Mouse (Mus musculus): ENCODE data around the gene Notch2. TPM values are rescaled to one million over a fixed set of nuclear protein-coding genes. Genes with fewer than 3 reads are reported as not detected.

The Notch2 gene
- polyA plus RNA-seq, 1 experiment = 16.3 TPM

- TF ChIP-seq POLR2A (IDR thresholded peaks at IDR 0.05; ENCODE audit: low read depth, low read length) (no peak), CTCF (conservative IDR thresholded peaks at IDR 0.05; ENCODE audit: insufficient read depth, insufficient read length, low read depth, low read length) (no peak)
- Histone ChIP-seq H3K4me1 (ENCODE audit: control insufficient read depth, insufficient read depth, low read length) (no peaks in the 10 kb centered on the region), H3K4me3 (ENCODE audit: insufficient read depth, low read depth, low read length) (no peak overlapping the region), H3K36me3 (ENCODE audit: control insufficient read depth, insufficient read depth, low read length) (no peaks in the 10 kb centered on the region), H3K27me3 (replicated peaks; ENCODE audit: control insufficient read depth, insufficient read depth, low read length) (no peaks in the 10 kb centered on the region), H3K27ac (ENCODE audit: insufficient read depth, low read depth, low read length) (no peak overlapping the region)
- no peak for DNase-seq
- WGBS = 85% methylated on average over 3 of the region's 3 CpGs
Observed at GRCm38 (mm10) chr3:97993920-97994545, 19.3 kb upstream of the Notch2 start.

GRCm38 (mm10) chr3:97994818-97995217, 18.5 kb upstream of the Notch2 start:
- Histone ChIP-seq H3K27ac (ENCODE audit: insufficient read depth, low read depth, low read length) (no peak overlapping the region), H3K4me3 (ENCODE audit: insufficient read depth, low read depth, low read length) (no peak overlapping the region), H3K27me3 (replicated peaks; ENCODE audit: control insufficient read depth, insufficient read depth, low read length) (no peaks in the 10 kb centered on the region), H3K4me1 (ENCODE audit: control insufficient read depth, insufficient read depth, low read length) (no peaks in the 10 kb centered on the region), H3K36me3 (ENCODE audit: control insufficient read depth, insufficient read depth, low read length) (no peaks in the 10 kb centered on the region)
- no peak for DNase-seq
- TF ChIP-seq POLR2A (IDR thresholded peaks at IDR 0.05; ENCODE audit: low read depth, low read length) (no peak), CTCF (conservative IDR thresholded peaks at IDR 0.05; ENCODE audit: insufficient read depth, insufficient read length, low read depth, low read length) (no peak)
- WGBS = 90% methylated on average over 5 of the region's 5 CpGs

DNA sequence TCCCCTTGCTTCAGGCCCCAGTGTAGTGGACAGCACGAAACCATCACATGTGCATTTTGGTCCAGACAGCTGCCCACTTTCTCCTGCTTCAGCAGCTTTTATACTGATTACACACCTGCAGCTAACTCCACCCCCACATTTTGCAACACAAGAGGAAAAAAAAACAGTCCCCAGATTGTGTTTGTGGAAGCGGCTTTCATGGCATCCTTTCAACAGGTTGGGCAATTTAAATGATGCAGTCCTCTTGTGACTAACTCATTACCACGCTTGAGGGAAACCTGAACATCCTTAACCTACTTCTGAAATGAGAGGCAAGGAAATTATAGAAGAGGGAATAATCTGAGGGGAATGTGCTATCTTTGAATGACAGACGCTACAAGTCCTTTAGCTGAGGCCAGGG, 15.0 kb upstream of the Notch2 start:
- H3K27ac ChIP-seq (ENCODE audit: insufficient read depth, low read depth, low read length) = no peak overlapping the region
- no peaks in the 10 kb centered on the region for H3K36me3 ChIP-seq (ENCODE audit: control insufficient read depth, insufficient read depth, low read length)
- no peak for DNase-seq
- H3K27me3 ChIP-seq (replicated peaks; ENCODE audit: control insufficient read depth, insufficient read depth, low read length) = no peaks in the 10 kb centered on the region
- no peak for TF ChIP-seq CTCF (conservative IDR thresholded peaks at IDR 0.05; ENCODE audit: insufficient read depth, insufficient read length, low read depth, low read length)
- TF ChIP-seq POLR2A (IDR thresholded peaks at IDR 0.05; ENCODE audit: low read depth, low read length) = no peak
- WGBS = 67% methylated on average over 4 of the region's 4 CpGs
- no peak overlapping the region for H3K4me3 ChIP-seq (ENCODE audit: insufficient read depth, low read depth, low read length)
- no peaks in the 10 kb centered on the region for H3K4me1 ChIP-seq (ENCODE audit: control insufficient read depth, insufficient read depth, low read length)

DNA sequence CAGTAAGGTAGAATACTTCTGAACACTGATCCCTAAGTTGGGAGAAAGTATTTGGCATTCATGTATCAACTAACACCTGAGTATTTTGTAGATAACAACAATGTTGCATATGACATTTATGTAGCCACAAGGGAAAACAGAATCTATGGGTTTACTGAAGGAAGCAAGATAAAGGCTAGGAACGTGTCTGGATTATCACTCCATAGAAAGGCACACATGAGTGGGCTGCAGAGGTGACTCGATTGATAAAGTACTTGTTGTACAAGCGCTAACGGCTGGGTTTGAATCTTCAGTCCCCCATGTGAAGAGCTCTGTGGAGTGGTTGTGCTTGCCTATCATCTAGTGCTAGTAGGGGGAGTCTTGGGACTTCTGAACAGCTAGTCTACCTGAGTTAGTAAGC, 9.8 kb upstream of the Notch2 start:
- Histone ChIP-seq H3K4me1 (ENCODE audit: control insufficient read depth, insufficient read depth, low read length) (no peaks in the 10 kb centered on the region), H3K27ac (ENCODE audit: insufficient read depth, low read depth, low read length) (no peak overlapping the region), H3K27me3 (replicated peaks; ENCODE audit: control insufficient read depth, insufficient read depth, low read length) (no peaks in the 10 kb centered on the region), H3K4me3 (ENCODE audit: insufficient read depth, low read depth, low read length) (no peak overlapping the region), H3K36me3 (ENCODE audit: control insufficient read depth, insufficient read depth, low read length) (no peaks in the 10 kb centered on the region)
- TF ChIP-seq CTCF (conservative IDR thresholded peaks at IDR 0.05; ENCODE audit: insufficient read depth, insufficient read length, low read depth, low read length) (no peak), POLR2A (IDR thresholded peaks at IDR 0.05; ENCODE audit: low read depth, low read length) (no peak)
- DNase-seq = no peak
- WGBS = 86% methylated on average over 4 of the region's 4 CpGs

DNA sequence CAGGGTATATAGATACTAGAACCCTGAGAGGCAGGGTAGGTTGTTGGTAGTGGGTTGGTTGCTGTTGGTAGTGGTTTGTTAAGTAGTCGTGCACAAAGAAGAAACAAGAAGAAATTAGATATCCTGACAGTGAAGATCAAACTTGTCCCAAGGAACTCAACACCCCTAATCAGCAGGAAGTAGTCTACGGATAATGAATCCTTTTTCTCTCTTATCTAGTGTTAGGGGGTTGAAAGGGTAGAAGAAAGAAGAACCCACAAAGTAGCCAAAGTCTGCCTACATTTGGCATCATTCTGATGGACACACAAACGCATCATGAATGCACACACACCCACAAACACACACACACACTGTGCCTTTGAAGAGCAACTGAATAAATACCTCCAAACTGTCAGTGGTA, 9.1 kb upstream of the Notch2 start:
- no peaks in the 10 kb centered on the region for H3K27me3 ChIP-seq (replicated peaks; ENCODE audit: control insufficient read depth, insufficient read depth, low read length)
- TF ChIP-seq POLR2A (IDR thresholded peaks at IDR 0.05; ENCODE audit: low read depth, low read length) (no peak), CTCF (conservative IDR thresholded peaks at IDR 0.05; ENCODE audit: insufficient read depth, insufficient read length, low read depth, low read length) (no peak)
- H3K27ac ChIP-seq (ENCODE audit: insufficient read depth, low read depth, low read length) = no peak overlapping the region
- H3K36me3 ChIP-seq (ENCODE audit: control insufficient read depth, insufficient read depth, low read length) = no peaks in the 10 kb centered on the region
- H3K4me3 ChIP-seq (ENCODE audit: insufficient read depth, low read depth, low read length) = no peak overlapping the region
- no peaks in the 10 kb centered on the region for H3K4me1 ChIP-seq (ENCODE audit: control insufficient read depth, insufficient read depth, low read length)
- DNase-seq = no peak
- 66% methylated on average over 3 of the region's 3 CpGs for WGBS

DNA sequence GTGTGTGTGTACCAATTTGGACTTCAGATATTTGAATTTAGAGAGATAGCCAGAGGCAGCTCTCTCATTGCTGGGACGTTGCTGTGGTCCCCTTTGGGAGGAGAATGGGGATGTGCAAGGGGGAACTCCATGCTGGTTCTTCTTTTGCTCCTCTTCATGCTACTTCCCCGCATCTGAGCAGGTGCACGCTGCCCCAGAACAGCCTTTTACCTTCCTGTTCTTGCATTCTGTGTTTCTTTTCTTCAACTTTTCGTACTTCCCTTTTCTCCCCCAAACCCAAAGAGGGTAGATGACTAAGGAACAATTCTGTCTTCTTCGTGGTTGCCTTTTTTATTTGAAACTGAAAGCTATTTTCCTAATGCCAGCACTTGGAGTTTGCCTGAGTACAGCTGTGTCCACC, 8.0 kb upstream of the Notch2 start:
- DNase-seq = no peak
- Histone ChIP-seq H3K4me3 (ENCODE audit: insufficient read depth, low read depth, low read length) (no peak overlapping the region), H3K27ac (ENCODE audit: insufficient read depth, low read depth, low read length) (no peak overlapping the region), H3K36me3 (ENCODE audit: control insufficient read depth, insufficient read depth, low read length) (no peaks in the 10 kb centered on the region), H3K4me1 (ENCODE audit: control insufficient read depth, insufficient read depth, low read length) (no peaks in the 10 kb centered on the region), H3K27me3 (replicated peaks; ENCODE audit: control insufficient read depth, insufficient read depth, low read length) (no peaks in the 10 kb centered on the region)
- TF ChIP-seq POLR2A (IDR thresholded peaks at IDR 0.05; ENCODE audit: low read depth, low read length) (no peak), CTCF (conservative IDR thresholded peaks at IDR 0.05; ENCODE audit: insufficient read depth, insufficient read length, low read depth, low read length) (no peak)
- WGBS = 82% methylated on average over 5 of the region's 5 CpGs

GRCm38 (mm10) chr3:98006046-98006691, 7.2 kb upstream of the Notch2 start:
- Histone ChIP-seq H3K4me1 (ENCODE audit: control insufficient read depth, insufficient read depth, low read length) (no peaks in the 10 kb centered on the region), H3K36me3 (ENCODE audit: control insufficient read depth, insufficient read depth, low read length) (no peaks in the 10 kb centered on the region), H3K27ac (ENCODE audit: insufficient read depth, low read depth, low read length) (no peak overlapping the region), H3K4me3 (ENCODE audit: insufficient read depth, low read depth, low read length) (no peak overlapping the region), H3K27me3 (replicated peaks; ENCODE audit: control insufficient read depth, insufficient read depth, low read length) (no peaks in the 10 kb centered on the region)
- 85% methylated on average over 8 of the region's 8 CpGs for WGBS
- no peak for TF ChIP-seq CTCF (conservative IDR thresholded peaks at IDR 0.05; ENCODE audit: insufficient read depth, insufficient read length, low read depth, low read length)
- TF ChIP-seq POLR2A (IDR thresholded peaks at IDR 0.05; ENCODE audit: low read depth, low read length) = no peak
- DNase-seq = no peak

All from kidney, adult 2 months (tissue).